In genomic region chr4:128806043-128806826, GRCm38 (mm10) we compare ENCODE assay signal across 8 mouse cellular contexts. TPM values are rescaled to one million over a fixed set of nuclear protein-coding genes. Genes with fewer than 3 reads are reported as not detected.
DNase-seq lines count a peak whose midpoint lies in the region; ATAC-seq lines count a peak whose summit lies in the region.

TSS of gene Zfp362 (minus strand) at chr4:128806045.

- H3K4me2 ChIP-seq in intestine, embryonic 14.5 days (ENCODE audit: low read length) = peak within 1 kb of the TSS; percentile 92
- peak within 1 kb of the TSS; percentile 97 for H3K4me2 ChIP-seq in liver, embryonic 12.5 days
- peak within 1 kb of the TSS; percentile 98 for H3K4me2 ChIP-seq in neural tube, embryonic 11.5 days (ENCODE audit: low read depth)

- H3K9ac ChIP-seq in intestine, embryonic 14.5 days (ENCODE audit: low read length) = peak within 1 kb of the TSS; percentile 98
- H3K9ac ChIP-seq in liver, embryonic 12.5 days = peak within 1 kb of the TSS; percentile 94
- H3K9ac ChIP-seq in neural tube, embryonic 11.5 days (ENCODE audit: low read length) = peak within 1 kb of the TSS; percentile 99

- no peaks in the 10 kb centered on the region for H3K27me3 ChIP-seq in intestine, embryonic 14.5 days (replicated peaks; ENCODE audit: control insufficient read depth, insufficient read depth, low read length)
- H3K27me3 ChIP-seq in liver, embryonic 12.5 days (replicated peaks) = no peaks in the 10 kb centered on the region
- H3K27me3 ChIP-seq in neural tube, embryonic 11.5 days (ENCODE audit: control insufficient read depth, insufficient read depth, low read length) = no peaks in the 10 kb centered on the region

- H3K4me3 ChIP-seq in intestine, embryonic 14.5 days (ENCODE audit: low read depth, low read length) = peak within 1 kb of the TSS; percentile 92
- peak within 1 kb of the TSS; percentile 90 for H3K4me3 ChIP-seq in liver, embryonic 12.5 days
- H3K4me3 ChIP-seq in neural tube, embryonic 11.5 days (ENCODE audit: low read depth, low read length) = peak within 1 kb of the TSS; percentile 99

- under 1% methylated on average over 78 of the region's 111 CpGs for WGBS in intestine, embryonic 14.5 days
- under 1% methylated on average over 62 of the region's 111 CpGs for WGBS in liver, embryonic 12.5 days (ENCODE audit: insufficient replicate concordance)
- under 1% methylated on average over 31 of the region's 111 CpGs for WGBS in neural tube, embryonic 11.5 days

- no peaks in the 10 kb centered on the region for H3K36me3 ChIP-seq in intestine, embryonic 14.5 days (ENCODE audit: control insufficient read depth, insufficient read depth, low read length)
- H3K36me3 ChIP-seq in liver, embryonic 12.5 days = no peaks in the 10 kb centered on the region
- no peaks in the 10 kb centered on the region for H3K36me3 ChIP-seq in neural tube, embryonic 11.5 days (ENCODE audit: control insufficient read depth, insufficient read depth, low read length)

- ATAC-seq in intestine, embryonic 14.5 days (replicated peaks; ENCODE audit: low FRiP score, low TSS enrichment, low read depth) = peak; percentile 66
- ATAC-seq in liver, embryonic 12.5 days = peak; percentile 41
- ATAC-seq in neural tube, embryonic 11.5 days (ENCODE audit: insufficient read depth, low FRiP score, low TSS enrichment) = peak; percentile 71

- DNase-seq in ovary, postnatal 36 days (ENCODE audit: low spot score) = peak; percentile 65
- no peak for DNase-seq in ovary, adult 18-20 months (ENCODE audit: low spot score)
- DNase-seq in cerebellum, adult 9-10 months = peak; percentile 35
- DNase-seq in gastrocnemius, postnatal 4 days (ENCODE audit: low spot score in 2 of 2) = peak; percentile 47 to 60
- DNase-seq in intestine, embryonic 14.5 days (ENCODE audit: low spot score) = peak; percentile 86
- peak; percentile 78 for DNase-seq in neural tube, embryonic 11.5 days (ENCODE audit: low spot score)
- DNase-seq in thymus, postnatal 10 days (ENCODE audit: low spot score in 2 of 2) = peak; percentile 43 to 65

- H3K27ac ChIP-seq in intestine, embryonic 14.5 days (ENCODE audit: low read depth) = peak within 1 kb of the TSS; percentile 98
- H3K27ac ChIP-seq in liver, embryonic 12.5 days = peak within 1 kb of the TSS; percentile 93
- peak within 1 kb of the TSS; percentile 100 for H3K27ac ChIP-seq in neural tube, embryonic 11.5 days (ENCODE audit: low read depth, low read length)

- H3K4me1 ChIP-seq in intestine, embryonic 14.5 days (replicated peaks; ENCODE audit: control insufficient read depth, insufficient read depth, low read length) = peaks cover 33% of the 10 kb centered on the region
- peaks cover 67% of the 10 kb centered on the region for H3K4me1 ChIP-seq in liver, embryonic 12.5 days
- H3K4me1 ChIP-seq in neural tube, embryonic 11.5 days (ENCODE audit: control insufficient read depth, insufficient read depth, low read length) = peaks cover 25% of the 10 kb centered on the region

- no peaks in the 10 kb centered on the region for H3K9me3 ChIP-seq in intestine, embryonic 14.5 days (ENCODE audit: control insufficient read depth, low read length)
- no peaks in the 10 kb centered on the region for H3K9me3 ChIP-seq in liver, embryonic 12.5 days (replicated peaks)
- no peaks in the 10 kb centered on the region for H3K9me3 ChIP-seq in neural tube, embryonic 11.5 days (ENCODE audit: control insufficient read depth, low read length)

RNA-seq across cellular contexts. Expression of gene Zfp362, which starts in this region (rescaled TPM):
- 10 to 100 TPM; 24.7 to 29.8 TPM for total RNA-seq in gastrocnemius, postnatal 4 days (2021)
- polyA plus RNA-seq in intestine, embryonic 14.5 days (2014; fragmentation: Nextera tagmentation; extraction: Ambion mirVana) = 30.5 and 31.3 TPM in 2 replicates
- 12.1 and 12.6 TPM in 2 replicates for polyA plus RNA-seq in liver, embryonic 12.5 days (2016; fragmentation: Nextera tagmentation; extraction: Ambion mirVana)
- 46.6 and 50.1 TPM in 2 replicates for polyA plus RNA-seq in neural tube, embryonic 11.5 days (2014; fragmentation: Nextera tagmentation; extraction: Ambion mirVana)
